Mouse (Mus musculus) retina, postnatal 1 day (tissue): ENCODE measurements at regions not wholly inside any gene's neighbourhood (a gene's known extent, or its start where the extent isn't known, plus 50 kb on each side); places are given as distances from the start of the nearest gene placed in this dataset.
A peak's percentile ranks its signal among the peaks of the same experiment; 100 is the strongest.

Experiments used
- DNase-seq: peaks from one replicate; pipeline ENCODE4 v3.0.0-alpha.2; 2012

DNA sequence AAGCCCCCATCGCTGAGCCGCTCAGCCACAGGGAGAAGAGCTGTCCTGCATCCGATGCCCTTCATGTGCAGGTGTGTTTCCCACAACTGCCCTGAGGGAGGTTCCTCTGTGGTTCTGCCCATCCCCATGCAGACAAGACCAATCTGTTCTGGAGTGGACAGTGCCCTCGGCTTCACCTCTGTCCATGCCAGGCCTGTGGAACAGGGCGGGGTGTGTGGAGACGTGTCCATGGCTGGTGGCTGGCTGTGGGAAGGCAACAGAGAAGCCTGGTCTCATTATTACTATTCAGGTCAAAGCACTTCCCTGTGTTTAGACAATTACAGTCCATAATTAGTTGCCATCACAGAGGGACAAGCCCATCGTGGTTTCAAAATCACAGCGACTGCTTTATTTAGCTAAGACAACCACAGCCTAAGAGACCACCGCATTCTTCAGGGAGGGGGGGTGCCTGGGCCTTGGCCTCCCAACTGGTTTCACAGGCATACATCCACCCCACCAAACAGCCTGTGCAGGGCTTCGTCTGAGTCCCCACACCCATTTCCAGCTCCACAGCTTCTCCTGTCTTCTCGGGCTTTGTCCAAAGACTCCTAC is 97.7 kb downstream of the Rplp1 start:
- DNase-seq, result peak; percentile 93

DNA sequence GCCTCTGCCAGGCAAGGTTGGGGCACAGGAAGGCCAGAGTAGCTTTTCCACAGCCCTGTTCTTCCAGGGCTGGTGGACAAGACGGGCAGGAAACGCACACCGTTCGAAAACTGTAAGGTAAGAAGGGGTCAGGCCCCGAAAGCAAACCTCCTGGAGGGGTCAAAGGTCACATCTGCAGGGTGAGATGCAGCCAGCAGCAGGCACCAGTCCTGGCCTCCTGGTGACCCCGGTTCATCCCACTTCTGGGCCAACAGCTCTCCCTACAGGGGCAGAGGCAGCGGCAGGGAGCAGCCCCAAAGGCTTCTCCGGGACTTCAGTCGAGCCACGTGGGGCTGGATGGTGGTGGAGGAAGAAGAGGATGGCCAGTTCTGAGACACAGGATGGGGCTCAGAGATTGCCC is 98.3 kb downstream of the Rplp1 start:
- peak; percentile 55 for DNase-seq

- DNase-seq, result no peak
Observed at GRCm38 (mm10) chr9:61813291-61813690, 101.1 kb downstream of the Rplp1 start.

DNA sequence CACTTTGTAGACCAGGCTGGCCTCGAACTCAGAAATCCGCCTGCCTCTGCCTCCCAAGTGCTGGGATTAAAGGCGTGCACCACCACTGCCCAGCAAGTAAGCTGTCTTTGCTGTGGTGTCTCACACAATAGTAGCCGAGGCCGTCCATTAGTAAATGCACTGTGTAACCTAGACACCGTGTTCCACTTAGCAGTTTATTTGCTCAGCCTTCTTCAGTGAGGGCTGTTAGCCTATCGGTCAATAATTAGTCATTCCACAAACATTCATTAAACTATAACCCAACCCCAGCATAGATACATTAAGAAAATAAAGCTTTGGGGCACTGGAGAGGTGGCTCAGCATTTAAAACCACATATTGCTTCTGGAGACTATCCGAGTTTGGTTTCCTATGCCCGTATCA is 102.0 kb downstream of the Rplp1 start:
- DNase-seq, result no peak

- DNase-seq, result no peak
Observed at GRCm38 (mm10) chr9:61810456-61810855, 103.9 kb downstream of the Rplp1 start.

GRCm38 (mm10) chr9:61808351-61809225 is 105.8 kb downstream of the Rplp1 start:
- DNase-seq, result no peak

DNA sequence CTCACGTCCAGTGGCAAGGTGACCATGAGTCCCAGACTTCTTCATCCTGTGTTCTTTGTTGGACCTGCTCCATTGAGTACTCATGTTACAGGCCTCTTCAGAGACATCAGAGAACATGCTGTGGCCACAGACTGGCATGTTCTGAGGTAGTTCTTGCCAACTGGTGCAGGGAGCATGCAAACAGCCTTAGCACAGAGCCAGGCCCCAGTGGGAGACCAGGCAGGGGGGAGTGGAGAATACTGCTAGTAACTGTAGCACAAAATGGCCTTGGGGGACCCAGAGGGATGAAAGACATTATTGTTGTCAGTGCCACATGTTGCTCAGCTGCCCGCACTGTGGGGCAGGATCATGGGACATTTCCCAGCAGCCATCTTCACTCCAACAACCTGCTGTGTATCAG is 108.4 kb downstream of the Rplp1 start:
- DNase-seq, result no peak

GRCm38 (mm10) chr9:61803555-61803954 is 110.8 kb downstream of the Rplp1 start:
- DNase-seq, result no peak

DNA sequence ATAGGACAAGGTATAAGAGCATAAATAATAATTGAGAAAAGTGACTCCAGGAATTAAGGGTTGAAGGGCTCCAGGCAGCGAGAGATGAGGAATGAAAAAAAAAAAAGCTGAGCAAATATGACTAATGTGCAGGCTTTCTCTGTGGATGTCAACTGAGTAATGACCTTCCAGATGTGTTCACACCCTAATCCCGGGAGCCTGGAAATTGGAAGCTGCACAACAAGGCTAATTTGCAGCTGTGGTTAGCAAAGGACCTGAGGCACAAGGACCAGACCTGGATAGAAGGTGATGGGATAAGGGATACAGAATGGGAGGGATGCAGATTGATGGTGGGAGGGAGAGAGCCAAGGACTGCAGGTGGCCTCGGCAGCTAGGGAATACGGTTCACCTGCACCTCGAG is 111.6 kb downstream of the Rplp1 start:
- no peak for DNase-seq

GRCm38 (mm10) chr9:61799535-61799934 is 114.8 kb downstream of the Rplp1 start:
- no peak for DNase-seq

DNA sequence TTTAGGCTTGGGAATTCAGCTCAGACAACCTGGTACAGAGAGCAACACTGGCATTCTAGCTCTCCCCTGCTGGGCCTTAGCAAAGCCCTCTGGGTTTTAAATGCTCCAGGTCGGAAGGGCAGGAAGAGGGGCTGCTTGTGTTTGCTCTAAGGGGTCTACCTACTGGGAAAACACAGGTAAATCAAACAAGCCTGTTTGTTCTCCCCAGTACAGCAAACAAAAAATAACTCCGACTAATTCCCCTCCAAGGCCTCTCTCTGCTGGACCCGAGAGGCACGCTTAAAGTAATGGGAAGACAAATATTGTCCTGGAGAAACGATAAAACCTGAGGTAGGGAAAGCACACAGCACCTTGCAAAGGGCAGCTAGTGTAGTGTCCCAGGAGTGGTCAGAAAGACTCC is 118.4 kb downstream of the Rplp1 start:
- DNase-seq, result no peak

- no peak for DNase-seq
Observed at GRCm38 (mm10) chr9:61791435-61792064, 122.8 kb downstream of the Rplp1 start.

DNA sequence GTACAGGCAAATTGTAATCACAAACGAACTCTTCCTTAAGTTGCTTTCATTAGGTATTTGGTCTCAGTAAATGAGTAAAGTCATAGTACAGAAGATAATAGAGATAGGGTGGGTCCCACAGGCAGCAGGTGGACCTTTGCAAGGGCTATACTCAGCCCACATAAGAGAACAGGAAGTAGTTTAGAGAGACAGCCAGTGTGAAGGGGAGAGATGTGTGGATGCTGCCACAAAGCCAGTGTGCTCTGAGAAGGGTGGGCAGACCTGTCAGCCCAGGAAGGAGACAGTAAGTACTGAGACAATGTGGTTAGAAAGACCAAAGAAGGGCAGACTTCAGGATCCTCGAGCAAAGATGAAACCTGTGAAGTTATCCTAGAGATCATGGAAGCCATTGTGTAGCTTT is 123.5 kb downstream of the Rplp1 start:
- DNase-seq, result no peak

GRCm38 (mm10) chr9:61789066-61789897 is 125.1 kb downstream of the Rplp1 start:
- no peak for DNase-seq

- no peak for DNase-seq
Observed at GRCm38 (mm10) chr9:61781469-61781868, 132.9 kb downstream of the Rplp1 start.

DNA sequence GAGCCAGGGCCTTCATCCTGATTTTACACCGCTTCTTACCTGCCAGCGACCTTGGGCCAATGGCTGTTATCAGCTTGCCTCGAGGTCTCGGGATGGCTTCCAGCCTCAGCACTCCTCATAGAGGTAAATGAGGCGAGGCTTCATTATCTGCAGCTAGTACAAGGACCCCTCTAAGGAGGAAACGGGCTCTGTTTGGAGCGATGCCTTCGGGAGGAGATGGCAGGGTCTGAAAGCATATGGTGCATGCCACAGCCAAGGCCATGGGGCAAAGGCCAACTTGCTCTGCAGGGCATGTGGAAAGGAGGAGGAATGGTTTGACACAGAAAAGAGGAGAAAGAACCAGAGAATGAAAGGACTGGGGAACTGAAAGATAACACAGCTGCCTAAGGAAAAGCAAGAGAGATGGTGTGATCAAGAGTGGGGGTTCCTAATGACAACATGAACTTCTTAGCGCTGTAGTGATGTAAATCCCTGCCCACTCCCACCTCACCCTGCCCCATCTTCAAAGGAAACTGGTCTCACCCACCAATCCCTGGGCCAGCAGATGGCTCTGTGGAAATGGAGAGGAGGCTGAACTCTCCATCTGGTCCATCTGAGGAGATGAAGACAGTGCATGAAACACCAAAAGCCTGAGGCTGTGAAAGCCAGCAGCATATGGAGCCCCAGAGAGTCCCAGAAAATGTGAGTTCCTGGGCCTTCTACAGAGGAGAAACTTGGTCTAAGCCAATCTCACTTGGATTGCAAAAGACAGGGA is 134.0 kb downstream of the Rplp1 start:
- peak; percentile 36 for DNase-seq

DNA sequence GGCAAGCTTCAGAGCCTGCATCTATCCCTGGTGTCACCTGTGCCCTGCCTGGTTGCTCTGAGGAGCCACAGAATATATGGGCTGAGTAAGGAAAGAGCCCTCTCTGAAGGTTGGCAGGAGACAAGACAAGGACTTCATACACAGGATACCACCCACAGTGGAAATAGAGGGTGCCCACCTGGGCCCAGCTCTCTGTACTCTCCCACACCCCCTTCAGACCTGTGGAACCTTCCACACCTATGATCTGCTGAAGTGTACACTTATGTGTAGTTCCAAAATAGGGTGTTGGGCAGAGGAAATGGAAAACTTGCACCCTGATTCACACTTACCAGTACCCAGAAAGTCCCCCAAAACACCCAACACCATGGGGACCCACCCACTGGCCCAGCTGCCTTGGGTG is 135.2 kb downstream of the Rplp1 start:
- DNase-seq, result no peak

DNA sequence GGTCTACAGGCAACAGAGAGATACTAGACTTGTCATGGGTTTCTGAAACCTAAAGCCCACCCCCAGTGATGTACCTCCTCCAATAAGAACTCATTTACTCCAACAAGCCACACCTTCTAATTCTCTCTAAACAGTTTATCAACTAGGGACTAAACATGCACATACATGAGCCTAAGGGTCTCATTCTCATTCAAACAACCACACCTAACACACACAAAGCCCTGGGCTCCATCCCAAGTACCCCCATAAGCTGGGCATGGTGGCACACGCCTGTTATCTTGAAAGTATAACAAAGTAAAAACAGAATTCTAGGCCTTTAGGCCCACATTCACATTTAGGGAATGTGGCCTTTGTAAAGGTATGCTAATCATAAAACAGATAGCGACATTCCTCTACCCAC is 137.9 kb downstream of the Rplp1 start:
- DNase-seq, result no peak

- DNase-seq, result no peak
Observed at GRCm38 (mm10) chr9:61770207-61770955, 144.0 kb downstream of the Rplp1 start.

DNA sequence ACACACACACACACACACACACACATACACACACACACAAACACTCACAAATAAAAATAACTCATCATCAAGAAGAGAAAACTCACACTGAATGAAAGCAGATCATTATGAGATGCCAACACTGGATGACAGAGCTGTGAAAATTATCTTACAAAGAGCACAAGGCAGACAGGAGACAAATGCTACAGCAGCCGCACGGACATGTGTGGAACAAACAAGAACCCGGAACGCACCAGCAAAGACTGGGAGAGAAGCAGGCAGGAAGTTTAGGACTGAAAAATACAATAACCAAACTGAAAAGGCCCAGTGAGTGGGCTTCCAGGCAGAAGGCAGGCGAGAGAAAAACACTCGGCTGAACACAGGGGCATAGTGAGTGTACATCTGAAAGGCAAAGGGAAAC is 148.2 kb downstream of the Rplp1 start:
- no peak for DNase-seq

DNA sequence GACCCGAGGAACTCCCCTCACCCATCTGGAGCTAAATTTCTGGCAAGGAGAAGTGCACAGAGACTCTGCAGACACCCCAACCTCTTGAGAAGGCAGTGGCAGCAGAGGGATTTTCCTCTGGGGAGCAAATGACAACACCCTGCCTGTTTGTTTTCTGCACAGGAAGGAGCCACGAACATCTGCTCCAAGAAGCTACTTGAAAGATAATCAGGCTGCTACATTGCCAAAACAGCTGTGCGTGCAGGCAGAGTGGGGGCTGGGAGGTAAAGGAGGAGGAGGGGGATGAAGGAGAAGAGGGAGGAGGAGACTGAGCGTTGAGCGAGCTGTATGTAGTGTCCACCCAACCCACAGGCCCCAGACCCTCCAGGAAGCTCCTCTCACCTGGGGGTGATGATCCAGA is 149.0 kb downstream of the Rplp1 start:
- no peak for DNase-seq

DNA sequence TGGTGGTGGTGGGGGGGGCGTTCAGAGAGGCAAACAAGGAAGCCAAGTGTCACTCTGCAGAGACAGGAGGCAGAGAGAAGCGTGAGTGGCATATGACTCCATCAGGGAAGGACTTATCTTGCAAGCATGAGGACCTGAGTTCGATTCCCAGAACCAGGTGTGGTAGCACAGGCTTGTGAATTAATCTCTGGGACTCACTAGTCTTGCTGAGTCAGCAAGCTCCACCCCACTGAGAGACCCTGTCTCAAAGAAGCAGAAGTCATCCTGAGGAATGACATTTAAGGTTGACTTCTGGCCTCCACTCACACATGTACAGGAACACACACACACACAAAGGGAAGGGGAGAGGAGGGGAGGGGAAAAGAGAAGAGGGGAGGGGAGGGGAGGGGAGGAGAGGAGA is 156.5 kb downstream of the Rplp1 start:
- DNase-seq, result no peak
